Mouse (Mus musculus) liver, embryonic 11.5 days (tissue): ENCODE data around the gene Afg1l. TPM values are rescaled to one million over a fixed set of nuclear protein-coding genes. Genes with fewer than 3 reads are reported as not detected.

Source experiments
- ATAC-seq: fragments of 200-750 bp; cut with Nextera tagmentation; replicated peaks from 2 replicates; pipeline ENCODE4 v1.8.0; 2017; ENCODE audit warnings: moderate number of reproducible peaks, mild to moderate bottlenecking, moderate TSS enrichment, moderate library complexity; ENCODE audit not compliant: low FRiP score
- DNase-seq: peaks from one replicate; pipeline ENCODE4 v3.0.0-alpha.2; 2017; ENCODE audit warnings: low spot score
- H3K27ac ChIP-seq: fragments of 300-500 bp; sonication (generic); 2 replicates; pipeline ENCODE4 v1.5.1; 2014; ENCODE audit warnings: mild to moderate bottlenecking, low read depth, low read length, control low read depth
- H3K27me3 ChIP-seq: fragments of 300-500 bp; sonication (generic); replicated peaks from 2 replicates; pipeline ENCODE4 v1.6.1; 2014; ENCODE audit warnings: low read length, mixed read lengths; ENCODE audit not compliant: control insufficient read depth, insufficient read depth
- H3K36me3 ChIP-seq: fragments of 300-500 bp; sonication (generic); 2 replicates; pipeline ENCODE4 v1.6.1; 2014; ENCODE audit warnings: mild to moderate bottlenecking, low read length, moderate library complexity, mixed read lengths; ENCODE audit not compliant: control insufficient read depth, insufficient read depth
- H3K4me1 ChIP-seq: fragments of 300-500 bp; sonication (generic); replicated peaks from 2 replicates; pipeline ENCODE4 v1.6.1; 2014; ENCODE audit warnings: low read length, mixed read lengths; ENCODE audit not compliant: control insufficient read depth, insufficient read depth
- H3K4me2 ChIP-seq: fragments of 300-500 bp; sonication (generic); 2 replicates; pipeline ENCODE4 v1.6.1; 2014; ENCODE audit warnings: mild to moderate bottlenecking, control low read depth, moderate library complexity
- H3K4me3 ChIP-seq: fragments of 300-500 bp; sonication (generic); 2 replicates; pipeline ENCODE4 v1.5.1; 2014; ENCODE audit warnings: low read depth, low read length, control low read depth
- H3K9ac ChIP-seq: fragments of 300-500 bp; sonication (generic); 2 replicates; pipeline ENCODE4 v1.6.1; 2014; ENCODE audit warnings: low read depth, low read length, control low read depth
- H3K9me3 ChIP-seq: fragments of 300-500 bp; sonication (generic); 2 replicates; pipeline ENCODE4 v1.6.1; 2016; ENCODE audit warnings: low read length, inconsistent platforms, mixed read lengths; ENCODE audit not compliant: control insufficient read depth
- WGBS: fragments of 180-500 bp; shearing (Covaris S2); extraction: QIAGEN DNeasy Blood & Tissue Kit; methylation state at CpG from one replicate; pipeline ENCODE4 v1.1.7; 2014; 5-methylcytosine and 5-hydroxymethylcytosine counted together
- polyA plus RNA-seq: library from polyadenylated mRNA; unstranded; fragments of >200 nt; fragmentation: Nextera tagmentation; extraction: Ambion mirVana; gene quantifications from 2 replicates; pipeline ENCODE4 v1.2.1, GENCODE M21; 2014

Gene Afg1l
- polyA plus RNA-seq, 1 experiment from 2014 or later: 5.0 TPM

DNA sequence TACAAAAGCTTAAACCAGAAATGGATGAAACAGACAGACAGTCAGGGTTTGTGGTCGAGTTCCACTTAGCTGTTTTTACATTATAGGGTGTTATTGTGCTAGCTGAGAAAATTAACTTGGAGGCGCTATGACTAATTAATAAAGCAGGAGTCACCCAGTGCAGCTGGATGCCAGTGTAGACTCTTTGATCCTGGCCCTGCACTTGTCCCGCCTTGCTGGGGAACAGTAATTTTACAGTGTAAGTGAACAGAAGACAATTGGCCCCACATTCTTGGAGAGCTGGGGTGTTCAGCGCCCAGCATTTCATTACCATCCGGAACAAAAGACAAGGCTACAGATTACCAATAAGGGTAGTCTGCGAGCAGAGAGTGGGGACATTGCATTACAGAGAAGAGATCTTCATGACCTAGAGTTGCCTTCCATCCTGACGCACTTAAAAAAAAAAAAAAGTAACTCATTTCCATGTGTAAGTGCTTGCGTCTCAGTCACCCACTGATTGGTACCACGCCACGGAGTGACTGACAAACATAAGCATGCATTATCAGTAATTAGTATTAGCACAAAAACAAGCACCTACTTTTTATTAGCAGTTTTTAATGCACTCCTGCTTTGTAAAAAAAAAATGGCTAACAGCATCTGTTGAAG lies 60.7 kb downstream of the Afg1l start:
- Histone ChIP-seq H3K9me3 (no peaks in the 10 kb centered on the region), H3K4me1 (no peaks in the 10 kb centered on the region), H3K9ac (no peak overlapping the region), H3K27me3 (no peaks in the 10 kb centered on the region), H3K27ac (no peak overlapping the region), H3K36me3 (no peaks in the 10 kb centered on the region), H3K4me2 (no peak overlapping the region), H3K4me3 (no peak overlapping the region)
- DNase-seq: no peak
- WGBS: 78% methylated on average over 10 of the region's 10 CpGs
- no peak for ATAC-seq

DNA sequence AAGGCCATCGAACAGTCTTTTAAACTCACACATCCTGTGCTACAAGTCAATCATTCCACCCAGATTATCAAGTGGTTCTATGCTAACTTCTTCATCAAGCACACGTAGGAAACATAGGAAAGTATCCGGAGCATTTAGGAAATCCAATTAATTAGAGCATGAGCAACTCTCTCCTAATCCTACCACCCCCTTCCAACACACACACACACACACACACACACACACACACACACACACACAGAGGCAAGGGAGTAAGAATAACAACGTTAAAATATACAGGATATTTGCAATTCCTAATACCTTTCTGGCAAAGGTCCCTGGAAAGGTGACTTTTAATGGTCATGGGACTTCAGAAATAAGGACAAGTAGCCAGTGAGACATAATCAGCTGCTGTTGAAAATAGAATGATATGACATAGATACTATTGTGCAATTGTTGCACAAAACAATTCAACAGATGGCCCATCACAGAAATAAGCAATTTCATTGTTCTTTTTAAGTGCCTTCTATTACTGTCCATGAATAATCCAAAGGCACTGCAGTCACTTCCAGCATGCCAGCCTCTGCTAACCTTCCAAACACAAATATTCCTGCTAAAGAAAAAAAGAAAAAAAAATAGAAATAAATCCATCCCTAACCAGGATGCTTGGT lies 62.4 kb downstream of the Afg1l start:
- no peaks in the 10 kb centered on the region for H3K4me1 ChIP-seq
- H3K36me3 ChIP-seq: no peaks in the 10 kb centered on the region
- no peak overlapping the region for H3K27ac ChIP-seq
- ATAC-seq (no peak), DNase-seq (no peak)
- H3K9ac ChIP-seq: no peak overlapping the region
- no peak overlapping the region for H3K4me3 ChIP-seq
- H3K27me3 ChIP-seq: no peaks in the 10 kb centered on the region
- no peaks in the 10 kb centered on the region for H3K9me3 ChIP-seq
- no peak overlapping the region for H3K4me2 ChIP-seq
- whole genome bisulfite sequencing: 83% methylated on average over 4 of the region's 4 CpGs

DNA sequence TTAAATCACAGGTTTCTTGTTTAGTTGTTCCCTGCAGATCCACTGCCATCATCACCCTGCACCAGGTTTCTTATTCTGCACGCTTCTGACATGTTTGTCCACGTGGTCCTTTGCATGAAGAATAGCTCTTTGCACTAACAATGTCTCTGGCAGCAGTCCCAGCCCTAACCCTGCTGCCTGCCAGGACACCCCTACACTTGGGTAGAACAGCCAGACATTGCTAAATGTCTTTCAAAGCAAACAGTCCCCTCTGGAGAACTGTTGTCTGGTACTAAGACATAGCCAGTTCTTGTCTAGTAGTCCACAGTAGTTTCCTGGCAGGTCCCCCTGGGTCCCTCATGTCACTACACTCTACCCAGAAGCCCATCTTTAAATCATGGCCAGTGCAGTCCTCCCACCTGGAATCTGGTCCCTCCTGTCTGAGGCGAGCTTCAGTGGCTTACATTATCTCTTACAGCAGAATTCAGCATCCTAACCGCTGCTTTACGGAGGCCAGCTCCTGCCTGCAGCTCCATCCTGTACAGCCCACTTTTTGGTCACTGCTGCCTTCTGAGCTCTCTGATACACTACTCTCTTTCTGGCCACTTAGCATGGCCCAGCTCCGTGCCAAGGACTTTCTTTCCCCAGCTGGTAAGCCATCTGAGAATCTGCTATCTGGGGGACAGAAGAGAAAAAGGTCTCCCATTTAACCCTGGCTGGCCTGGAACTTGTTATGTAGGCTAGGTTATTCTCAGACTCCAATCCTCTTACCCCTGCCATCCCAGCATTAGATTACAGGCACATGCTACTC lies 67.4 kb downstream of the Afg1l start:
- H3K4me2 ChIP-seq: no peak overlapping the region
- ATAC-seq: no peak
- no peaks in the 10 kb centered on the region for H3K4me1 ChIP-seq
- H3K27me3 ChIP-seq: no peaks in the 10 kb centered on the region
- no peak overlapping the region for H3K27ac ChIP-seq
- no peaks in the 10 kb centered on the region for H3K9me3 ChIP-seq
- no peaks in the 10 kb centered on the region for H3K36me3 ChIP-seq
- WGBS: 72% methylated on average over 6 of the region's 6 CpGs
- DNase-seq: no peak
- no peak overlapping the region for H3K9ac ChIP-seq
- no peak overlapping the region for H3K4me3 ChIP-seq

DNA sequence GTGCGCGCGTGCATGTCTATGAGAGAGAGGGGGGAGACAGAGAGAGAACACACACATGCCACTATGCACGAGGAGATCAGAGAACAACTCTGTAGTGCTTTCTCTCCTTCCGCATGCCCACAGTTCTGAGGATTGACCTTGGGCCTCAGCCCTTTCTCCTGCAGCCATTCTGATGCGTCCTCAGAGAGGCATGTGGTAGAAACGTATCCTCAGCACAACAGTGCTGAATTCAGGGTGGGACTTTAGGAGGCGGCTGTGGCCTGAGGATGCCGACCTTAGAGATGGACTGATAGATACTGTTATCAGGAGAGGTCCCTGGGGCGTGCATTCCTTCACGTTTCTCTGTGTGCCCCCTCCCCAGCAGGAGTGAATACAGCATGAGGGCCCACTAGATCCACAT lies 87.9 kb downstream of the Afg1l start:
- no peaks in the 10 kb centered on the region for H3K4me1 ChIP-seq
- no peaks in the 10 kb centered on the region for H3K36me3 ChIP-seq
- no peak for DNase-seq
- no peaks in the 10 kb centered on the region for H3K9me3 ChIP-seq
- H3K27me3 ChIP-seq: no peaks in the 10 kb centered on the region
- no peak overlapping the region for H3K9ac ChIP-seq
- ATAC-seq: no peak
- H3K27ac ChIP-seq: no peak overlapping the region
- WGBS: 79% methylated on average over 11 of the region's 11 CpGs
- H3K4me3 ChIP-seq: no peak overlapping the region
- no peak overlapping the region for H3K4me2 ChIP-seq

DNA sequence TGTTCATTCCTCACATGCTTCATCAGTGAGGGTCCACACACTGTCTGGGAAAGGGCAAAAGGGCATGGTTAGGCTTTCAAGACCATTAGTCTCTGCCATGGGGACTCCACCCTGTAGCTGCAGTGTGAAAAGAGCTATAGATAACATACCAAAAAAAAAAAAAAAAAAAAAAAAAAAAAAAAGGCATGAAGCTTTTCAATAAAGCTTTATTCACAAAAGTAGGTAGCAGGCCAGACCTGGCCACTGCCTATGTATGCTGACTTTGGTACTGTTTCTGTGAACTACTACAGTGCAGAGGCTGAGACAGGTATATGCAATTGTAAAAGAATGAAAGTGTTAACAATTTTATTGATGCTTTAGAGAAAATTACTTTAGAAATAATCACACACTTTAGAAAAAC lies 90.2 kb downstream of the Afg1l start:
- Histone ChIP-seq H3K9ac (no peak overlapping the region), H3K4me2 (no peak overlapping the region), H3K36me3 (no peaks in the 10 kb centered on the region), H3K27ac (no peak overlapping the region), H3K9me3 (no peaks in the 10 kb centered on the region), H3K4me3 (no peak overlapping the region), H3K27me3 (no peaks in the 10 kb centered on the region), H3K4me1 (no peaks in the 10 kb centered on the region)
- ATAC-seq (no peak), DNase-seq (no peak)

DNA sequence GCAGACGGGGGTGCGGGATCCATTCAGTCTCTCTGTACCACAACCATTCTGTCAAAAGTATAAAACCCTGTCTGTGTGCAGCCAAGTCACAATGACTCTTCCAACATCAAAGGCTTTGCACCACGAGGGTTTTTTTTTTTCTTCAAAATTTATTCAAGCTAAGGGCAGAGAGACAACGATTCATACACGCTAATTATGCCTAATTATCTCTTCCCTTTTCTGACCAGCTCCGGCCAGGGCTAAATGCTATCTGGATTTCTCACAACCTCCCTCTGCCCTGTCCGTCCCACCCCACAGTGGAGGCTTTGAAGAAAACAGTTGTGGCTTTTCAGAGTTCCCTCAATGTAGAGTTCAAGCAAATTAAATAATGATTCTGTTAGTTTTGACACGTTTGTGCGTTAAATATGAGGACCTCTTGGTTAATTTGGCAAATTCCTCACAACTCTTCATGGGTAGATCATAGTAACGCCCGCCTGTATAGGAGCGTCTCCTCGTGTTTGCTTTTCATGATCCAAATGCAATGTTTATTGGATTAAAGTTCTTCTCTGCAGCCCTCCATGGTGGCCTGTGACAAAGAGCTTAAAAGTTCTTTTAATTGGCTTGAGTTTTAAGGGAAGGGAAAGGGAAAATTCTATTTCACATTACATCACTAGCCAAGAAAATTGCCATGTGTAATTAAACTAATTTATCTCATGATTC lies 93.3 kb downstream of the Afg1l start:
- WGBS: 75% methylated on average over 13 of the region's 13 CpGs
- Histone ChIP-seq H3K9ac (no peak overlapping the region), H3K27ac (no peak overlapping the region), H3K4me3 (no peak overlapping the region), H3K4me1 (no peaks in the 10 kb centered on the region), H3K27me3 (no peaks in the 10 kb centered on the region), H3K4me2 (no peak overlapping the region), H3K9me3 (no peaks in the 10 kb centered on the region), H3K36me3 (no peaks in the 10 kb centered on the region)
- no peak for ATAC-seq
- DNase-seq: no peak

DNA sequence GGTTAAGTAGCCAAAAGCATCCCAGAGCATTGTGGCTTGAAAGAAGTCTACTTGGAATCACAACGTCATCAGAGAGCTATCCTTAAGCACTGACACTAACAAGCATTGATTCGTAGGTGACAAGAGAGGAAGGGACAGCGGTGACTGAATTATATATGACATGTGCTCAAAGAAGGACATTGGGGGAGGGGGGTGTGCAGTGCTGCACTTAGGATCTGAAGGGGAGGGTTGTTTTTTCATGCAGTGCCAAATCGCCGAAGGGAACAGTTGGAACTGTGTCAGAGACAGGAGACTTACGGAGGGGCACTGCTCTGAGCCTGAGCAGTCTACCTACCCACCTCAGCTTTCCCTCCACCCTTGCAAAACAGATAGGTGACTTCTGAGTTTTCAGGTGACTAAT lies 94.7 kb downstream of the Afg1l start:
- Histone ChIP-seq H3K4me3 (no peak overlapping the region), H3K9ac (no peak overlapping the region), H3K36me3 (no peaks in the 10 kb centered on the region), H3K4me1 (no peaks in the 10 kb centered on the region), H3K9me3 (no peaks in the 10 kb centered on the region), H3K27me3 (no peaks in the 10 kb centered on the region), H3K4me2 (no peak overlapping the region), H3K27ac (no peak overlapping the region)
- DNase-seq: no peak
- ATAC-seq: no peak
- WGBS: 77% methylated on average over 6 of the region's 6 CpGs

DNA sequence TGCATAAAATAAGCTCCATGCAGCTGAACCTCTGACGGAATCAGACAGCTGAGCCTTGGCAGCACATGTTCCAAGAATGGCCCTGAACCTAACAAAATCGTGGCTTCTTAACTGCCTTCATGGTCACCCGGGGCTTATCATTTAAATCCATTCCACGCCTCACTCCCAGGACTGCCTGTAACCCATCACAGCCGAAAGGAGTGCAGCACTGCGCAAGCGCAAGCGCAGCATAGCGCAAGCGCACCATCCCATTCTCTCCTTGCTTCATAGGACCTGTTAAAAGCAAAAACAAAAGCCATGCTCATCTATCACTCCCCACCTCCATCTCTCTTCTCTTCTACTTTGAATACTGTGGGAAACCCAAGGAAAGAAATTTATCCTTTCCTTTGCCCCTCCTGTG lies 114.1 kb downstream of the Afg1l start:
- Histone ChIP-seq H3K36me3 (no peaks in the 10 kb centered on the region), H3K4me3 (no peak overlapping the region), H3K9me3 (no peaks in the 10 kb centered on the region), H3K27ac (no peak overlapping the region), H3K4me1 (no peaks in the 10 kb centered on the region), H3K4me2 (no peak overlapping the region), H3K9ac (no peak overlapping the region), H3K27me3 (no peaks in the 10 kb centered on the region)
- ATAC-seq: no peak
- DNase-seq: no peak
- WGBS: 80% methylated on average over 10 of the region's 10 CpGs
